Mouse (Mus musculus) cerebellum, adult 2 months (tissue): ENCODE measurements at regions not wholly inside any gene's neighbourhood (a gene's known extent, or its start where the extent isn't known, plus 50 kb on each side); places are given as distances from the start of the nearest gene placed in this dataset.

Source experiments
- DNase-seq, 2 experiments: peaks; one replicate each; pipeline ENCODE4 v3.0.0; 2021
- H3K27ac ChIP-seq: fragments of 200-500 bp; 2 replicates; pipeline ENCODE4 v1.5.1; 2012; ENCODE audit warnings: low read length, control low read depth, inconsistent platforms; ENCODE audit not compliant: insufficient read depth
- H3K27me3 ChIP-seq: fragments of 200-500 bp; 2 replicates; pipeline ENCODE4 v1.6.1; 2012; ENCODE audit warnings: inconsistent platforms, mild to moderate bottlenecking, low read length, moderate library complexity; ENCODE audit not compliant: control insufficient read depth, insufficient read depth
- H3K4me1 ChIP-seq: fragments of 200-500 bp; 2 replicates; pipeline ENCODE4 v1.6.1; 2011; ENCODE audit warnings: low read length; ENCODE audit not compliant: control insufficient read depth, insufficient read depth
- H3K4me3 ChIP-seq: fragments of 200-500 bp; replicated peaks from 2 replicates; pipeline ENCODE3; 2011; ENCODE audit warnings: mild to moderate bottlenecking, low read depth, low read length, control low read depth; ENCODE audit not compliant: insufficient read depth
- CTCF ChIP-seq: fragments of 200-500 bp; IDR thresholded peaks from 2 replicates; pipeline ENCODE4 v1.5.1; 2011; ENCODE audit warnings: low read depth, mild to moderate bottlenecking, control low read depth, low read length, moderate library complexity, borderline replicate concordance; ENCODE audit not compliant: insufficient read depth
- POLR2A ChIP-seq: fragments of 200-500 bp; IDR thresholded peaks from 2 replicates; pipeline ENCODE4 v1.6.1; 2011; ENCODE audit warnings: low read length, control low read depth, borderline replicate concordance; ENCODE audit not compliant: insufficient read depth
- WGBS: fragments of 180-500 bp; shearing (Covaris S2); methylation state at CpG from one replicate; pipeline ENCODE4 v1.1.7; 2018; 5-methylcytosine and 5-hydroxymethylcytosine counted together

- WGBS: 90% methylated on average over 2 of the region's 2 CpGs
- H3K27me3 ChIP-seq: no peaks in the 10 kb centered on the region
- H3K27ac ChIP-seq: no peak overlapping the region
- no peaks in the 10 kb centered on the region for H3K4me1 ChIP-seq
- TF ChIP-seq POLR2A: no peak
- no peak for TF ChIP-seq CTCF
- no peak overlapping the region for H3K4me3 ChIP-seq
- DNase-seq: no peak
These were observed 423.0 kb downstream of the Cbln4 start for GRCm38 (mm10) chr2:171620253-171620652.

GRCm38 (mm10) chr2:171618771-171619170 is 424.5 kb downstream of the Cbln4 start:
- TF ChIP-seq POLR2A (no peak), CTCF (no peak)
- Histone ChIP-seq H3K4me1 (no peaks in the 10 kb centered on the region), H3K4me3 (no peak overlapping the region), H3K27me3 (no peaks in the 10 kb centered on the region), H3K27ac (no peak overlapping the region)
- DNase-seq: no peak
- 84% methylated on average over 4 of the region's 4 CpGs for WGBS

- DNase-seq: no peak
- Histone ChIP-seq H3K4me1 (no peaks in the 10 kb centered on the region), H3K4me3 (no peak overlapping the region), H3K27ac (no peak overlapping the region), H3K27me3 (no peaks in the 10 kb centered on the region)
- TF ChIP-seq POLR2A (no peak), CTCF (no peak)
- 84% methylated on average over 9 of the region's 9 CpGs for WGBS
These were observed 424.9 kb downstream of the Cbln4 start for GRCm38 (mm10) chr2:171618333-171618732.

GRCm38 (mm10) chr2:171615462-171615861 is 427.8 kb downstream of the Cbln4 start:
- H3K4me3 ChIP-seq: no peak overlapping the region
- no peak for TF ChIP-seq POLR2A
- TF ChIP-seq CTCF: no peak
- 67% methylated on average over 2 of the region's 2 CpGs for WGBS
- H3K27me3 ChIP-seq: no peaks in the 10 kb centered on the region
- DNase-seq: no peak
- no peaks in the 10 kb centered on the region for H3K4me1 ChIP-seq
- H3K27ac ChIP-seq: no peak overlapping the region

- H3K27me3 ChIP-seq: no peaks in the 10 kb centered on the region
- no peaks in the 10 kb centered on the region for H3K4me1 ChIP-seq
- no peak overlapping the region for H3K27ac ChIP-seq
- no peak for DNase-seq
- WGBS: 44% methylated on average over 5 of the region's 5 CpGs
- no peak for TF ChIP-seq POLR2A
- TF ChIP-seq CTCF: no peak
- H3K4me3 ChIP-seq: no peak overlapping the region
These were observed 438.2 kb downstream of the Cbln4 start for GRCm38 (mm10) chr2:171605064-171605463.

GRCm38 (mm10) chr2:171595240-171595639 is 448.0 kb downstream of the Cbln4 start:
- Histone ChIP-seq H3K4me3 (no peak overlapping the region), H3K4me1 (no peaks in the 10 kb centered on the region), H3K27ac (no peak overlapping the region), H3K27me3 (no peaks in the 10 kb centered on the region)
- no peak for DNase-seq
- 75% methylated on average over 5 of the region's 5 CpGs for WGBS
- TF ChIP-seq CTCF: no peak
- TF ChIP-seq POLR2A: no peak

- H3K27me3 ChIP-seq: no peaks in the 10 kb centered on the region
- TF ChIP-seq POLR2A (no peak), CTCF (no peak)
- no peak overlapping the region for H3K27ac ChIP-seq
- 45% methylated on average over 3 of the region's 3 CpGs for WGBS
- H3K4me3 ChIP-seq: no peak overlapping the region
- H3K4me1 ChIP-seq: no peaks in the 10 kb centered on the region
- DNase-seq: no peak
These were observed 449.4 kb downstream of the Cbln4 start for GRCm38 (mm10) chr2:171593884-171594283.

- no peak for TF ChIP-seq CTCF
- TF ChIP-seq POLR2A: no peak
- no peak overlapping the region for H3K4me3 ChIP-seq
- 81% methylated on average over 6 of the region's 6 CpGs for WGBS
- no peaks in the 10 kb centered on the region for H3K4me1 ChIP-seq
- H3K27ac ChIP-seq: no peak overlapping the region
- DNase-seq: no peak
- no peaks in the 10 kb centered on the region; the same call in 1 of the 2 replicates for H3K27me3 ChIP-seq
These were observed 451.0 kb downstream of the Cbln4 start for GRCm38 (mm10) chr2:171592315-171592714.

- Histone ChIP-seq H3K4me1 (no peaks in the 10 kb centered on the region), H3K27ac (no peak overlapping the region), H3K4me3 (no peak overlapping the region), H3K27me3 (no peaks in the 10 kb centered on the region; the same call in 1 of the 2 replicates)
- no peak for DNase-seq
- 48% methylated on average over 4 of the region's 4 CpGs for WGBS
- TF ChIP-seq CTCF: no peak
- TF ChIP-seq POLR2A: no peak
These were observed 455.1 kb downstream of the Cbln4 start for GRCm38 (mm10) chr2:171588158-171588557.
